Mouse (Mus musculus) cerebellum, postnatal 4 days (tissue): ENCODE results near the gene Pkd1l1.

Experiments used
- DNase-seq, 2 experiments: peaks; one replicate each; pipeline ENCODE4 v3.0.0; 2022; ENCODE audit warnings: low spot score in 2 of 2, mixed read lengths in 1 of 2

Pkd1l1 gene

DNA sequence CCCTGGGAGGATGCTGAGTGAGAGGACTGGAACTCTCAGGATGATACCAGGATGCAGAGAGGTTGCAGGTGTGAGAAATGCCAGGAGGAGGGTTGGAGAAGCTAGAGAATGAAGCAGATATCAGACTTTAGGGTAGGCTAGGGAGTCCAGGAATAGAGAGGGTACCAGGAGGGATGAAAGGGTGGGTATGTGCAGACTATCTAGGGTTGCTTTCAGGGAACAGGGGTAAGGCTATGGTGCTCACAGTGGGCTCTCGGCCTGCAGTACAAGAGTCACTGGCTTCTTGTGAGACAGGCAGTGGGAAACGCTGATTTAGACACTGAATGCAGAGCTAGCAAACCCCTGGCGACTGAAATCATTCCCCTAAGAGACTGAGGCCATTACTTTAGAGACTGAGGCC, at the start of gene Pkd1l1:
Pkd1l1 (minus strand) TSS at position 101 of the 400 bp plus-strand sequence.
- no peak for DNase-seq

DNA sequence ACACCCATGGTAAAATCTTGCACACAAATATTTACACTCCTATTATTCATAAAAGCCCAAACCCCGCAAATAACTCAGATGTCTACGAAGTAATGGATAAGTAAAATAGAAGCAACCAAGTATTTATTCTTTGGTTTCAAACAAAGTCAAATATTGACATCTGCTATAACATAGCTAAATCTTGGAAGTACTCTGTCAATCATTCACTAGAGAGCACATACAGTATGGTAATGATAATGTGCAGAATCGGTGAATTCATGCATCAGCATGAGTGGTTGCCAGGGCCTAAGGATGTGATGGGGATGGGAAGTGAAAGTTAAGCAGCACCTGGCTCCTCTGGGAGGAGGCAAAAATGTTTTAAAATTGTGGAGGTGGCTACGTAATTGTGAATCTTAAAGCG, 47.1 kb upstream of the Pkd1l1 start:
- DNase-seq: no peak

DNA sequence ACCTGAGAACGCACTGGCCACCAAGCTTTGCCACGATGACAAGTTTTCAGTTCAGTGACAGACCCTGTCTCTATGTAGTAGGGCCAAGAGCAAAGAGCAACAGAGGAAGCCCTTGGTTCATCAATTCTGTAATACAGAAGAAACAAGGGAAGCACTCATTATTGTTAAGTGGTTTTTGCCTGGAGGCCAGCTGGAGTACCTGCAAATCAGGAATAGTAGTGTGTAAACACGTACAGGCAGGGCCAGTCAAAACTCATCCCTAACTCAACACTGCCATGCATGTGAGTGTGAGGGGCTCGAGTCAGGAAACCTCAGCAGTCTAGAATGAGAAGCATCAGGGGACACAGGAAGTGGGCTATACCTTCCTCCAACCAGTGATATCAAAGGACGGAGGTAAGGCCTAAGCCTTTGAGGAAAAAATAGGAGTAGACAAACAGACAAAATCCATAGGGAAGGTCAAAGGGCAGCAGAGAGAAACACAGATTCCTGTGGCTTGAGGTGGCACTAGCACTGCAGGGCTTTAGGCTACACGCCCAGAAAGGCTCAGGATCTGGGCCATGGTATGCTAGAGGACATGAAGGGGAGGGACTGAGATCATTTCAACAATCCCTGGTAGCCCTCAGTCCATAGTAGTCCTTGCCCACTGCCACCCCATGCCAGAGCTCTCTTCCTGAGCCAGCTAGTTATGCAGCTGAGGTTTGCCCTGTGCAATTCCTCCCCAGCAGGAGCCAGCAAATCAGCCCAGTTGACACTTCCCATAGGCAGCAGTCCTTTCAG, 45.6 kb upstream of the Pkd1l1 start:
- DNase-seq: no peak

DNA sequence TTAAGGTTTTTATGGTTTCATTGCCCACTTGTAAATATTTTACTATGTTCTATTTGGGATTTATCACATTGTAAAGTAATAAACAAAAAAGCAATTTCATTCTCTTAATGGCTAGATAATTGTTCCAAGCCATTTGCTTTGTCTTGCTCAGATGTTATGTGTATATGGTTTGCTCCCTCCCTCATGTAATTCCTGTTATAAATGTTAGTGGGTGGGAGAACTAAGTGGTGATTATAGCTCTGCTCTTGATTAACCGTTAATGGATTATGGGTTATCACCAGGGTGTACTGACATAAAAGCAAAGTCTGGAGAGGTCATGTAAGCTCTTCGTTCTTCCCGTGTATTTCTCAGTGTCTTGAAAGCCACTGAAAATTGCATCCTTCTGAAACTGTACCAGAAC, 41.7 kb upstream of the Pkd1l1 start:
- DNase-seq: no peak

DNA sequence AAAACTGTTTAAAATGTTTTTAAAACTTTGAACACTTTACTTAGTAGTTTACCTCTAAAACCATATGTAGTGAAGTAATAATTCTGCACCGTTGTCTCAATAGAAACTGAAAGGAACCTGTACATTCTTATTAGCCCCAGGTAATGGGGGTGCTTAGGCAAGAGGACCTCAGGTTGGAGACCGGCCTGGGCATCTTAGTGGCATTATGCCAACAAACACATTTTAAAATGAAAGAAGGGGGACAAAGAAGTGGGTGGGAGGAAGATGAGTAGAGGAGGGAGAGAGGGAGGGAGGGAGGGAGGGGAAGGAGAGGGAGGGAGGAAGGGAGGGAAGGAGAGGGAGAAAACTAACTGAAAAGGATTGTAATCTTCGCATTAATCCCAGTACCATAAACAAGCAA, 38.3 kb upstream of the Pkd1l1 start:
- DNase-seq: no peak

DNA sequence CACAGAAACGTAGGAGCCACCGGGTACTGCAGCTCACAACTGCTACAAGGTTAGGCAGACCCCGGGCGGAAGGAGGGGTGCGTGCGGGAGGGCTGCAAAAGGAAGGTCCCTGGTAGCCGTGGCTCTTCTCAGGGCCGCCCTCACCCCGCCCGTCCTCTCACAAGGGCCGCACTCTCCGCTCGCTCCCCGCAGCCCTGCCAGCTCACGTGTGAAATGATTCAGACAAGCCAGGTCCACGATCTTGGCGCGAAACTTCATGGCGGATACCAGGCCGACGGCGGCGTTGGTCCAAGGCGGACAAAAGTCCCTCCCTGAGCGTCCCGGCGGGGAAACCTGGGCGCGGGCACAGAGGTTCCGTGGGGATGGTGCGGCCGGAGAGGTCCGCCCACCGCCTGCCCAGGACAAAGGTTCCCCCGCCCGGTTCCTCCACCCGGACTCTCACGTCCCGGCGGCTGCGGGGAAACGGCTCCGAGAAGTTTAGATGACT, 37.8 kb upstream of the Pkd1l1 start, which contains the start of gene Hus1:
Hus1 (minus strand) TSS at position 339 of the 487 bp plus-strand sequence.
- peak; percentile 64 to 80 for DNase-seq

DNA sequence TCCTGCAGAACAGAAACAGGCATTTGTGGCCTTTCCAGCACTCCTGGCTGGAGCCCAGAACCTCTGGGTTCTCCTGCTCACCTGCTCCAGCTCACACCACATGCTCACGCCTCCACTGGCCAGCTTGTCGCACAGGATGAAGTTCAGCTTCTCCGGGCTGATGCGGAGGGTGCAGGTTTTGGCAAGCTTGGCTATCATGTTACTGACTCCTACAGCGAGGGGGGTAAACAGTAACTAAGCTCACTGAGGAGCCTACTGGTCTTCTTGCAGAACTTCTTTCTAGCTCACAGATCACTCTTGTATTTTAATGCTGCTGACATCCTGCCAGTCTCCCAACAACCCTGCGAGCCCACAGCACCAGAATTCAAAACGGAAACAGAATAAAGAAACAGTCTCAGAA, 37.4 kb upstream of the Pkd1l1 start:
- no peak for DNase-seq

DNA sequence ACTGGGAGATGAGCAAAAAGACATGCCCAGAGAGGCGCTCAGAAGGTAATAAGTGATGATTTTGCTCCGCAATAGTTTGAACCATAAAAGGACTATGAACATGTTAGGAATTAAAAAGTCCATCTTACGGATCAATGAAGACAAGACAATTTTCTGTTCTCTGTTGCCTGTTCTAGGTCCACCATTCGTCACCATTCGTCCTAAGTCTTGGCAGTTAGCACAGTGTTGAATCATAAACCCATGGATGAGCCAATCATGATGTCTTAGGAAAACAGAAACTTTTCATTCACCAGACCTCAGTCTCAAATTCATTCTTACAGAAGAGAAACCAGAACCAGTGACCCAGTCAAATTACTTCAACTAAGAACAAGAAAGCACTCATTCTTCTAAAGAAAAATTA, 35.7 kb upstream of the Pkd1l1 start:
- DNase-seq: no peak

DNA sequence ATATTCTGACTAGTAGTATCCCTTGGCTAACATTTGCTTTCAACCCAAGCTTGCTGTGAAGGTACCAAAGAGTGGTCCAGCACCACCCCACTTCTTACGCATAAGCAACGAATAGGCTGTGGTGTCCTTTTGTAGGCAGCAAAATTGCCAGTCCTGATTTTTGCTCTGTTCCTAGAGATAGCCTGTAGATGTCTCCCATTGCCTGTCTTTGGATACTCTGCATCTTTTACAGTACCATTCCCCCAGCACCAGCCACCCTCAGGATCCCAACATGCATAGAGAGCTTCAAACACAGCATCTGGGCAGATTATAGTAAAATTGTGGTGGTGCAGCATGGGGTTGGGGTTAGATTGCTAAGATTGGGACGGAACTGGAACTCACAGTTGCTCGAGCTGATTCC, 15.0 kb upstream of the Pkd1l1 start:
- DNase-seq: no peak

DNA sequence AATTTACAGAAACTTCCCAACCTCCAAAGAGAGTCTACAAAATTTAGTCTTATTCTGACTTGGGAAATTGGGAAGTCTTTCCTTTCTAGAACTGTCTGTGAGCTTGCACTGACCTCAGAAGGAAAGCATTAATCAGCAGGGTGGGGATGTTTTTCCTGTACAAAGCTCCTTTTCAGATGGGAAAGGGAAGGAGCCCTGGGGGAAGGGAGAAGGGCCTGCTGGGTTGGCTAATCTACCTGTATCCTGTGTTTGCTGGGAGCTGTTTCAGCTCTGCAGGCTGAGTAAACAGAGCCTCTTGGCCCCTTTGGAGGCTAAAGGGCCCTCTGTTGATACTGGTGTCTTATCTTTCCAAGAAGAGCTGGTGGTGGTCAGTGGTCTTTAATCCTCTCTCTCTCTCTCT, 13.0 kb upstream of the Pkd1l1 start:
- DNase-seq: no peak

DNA sequence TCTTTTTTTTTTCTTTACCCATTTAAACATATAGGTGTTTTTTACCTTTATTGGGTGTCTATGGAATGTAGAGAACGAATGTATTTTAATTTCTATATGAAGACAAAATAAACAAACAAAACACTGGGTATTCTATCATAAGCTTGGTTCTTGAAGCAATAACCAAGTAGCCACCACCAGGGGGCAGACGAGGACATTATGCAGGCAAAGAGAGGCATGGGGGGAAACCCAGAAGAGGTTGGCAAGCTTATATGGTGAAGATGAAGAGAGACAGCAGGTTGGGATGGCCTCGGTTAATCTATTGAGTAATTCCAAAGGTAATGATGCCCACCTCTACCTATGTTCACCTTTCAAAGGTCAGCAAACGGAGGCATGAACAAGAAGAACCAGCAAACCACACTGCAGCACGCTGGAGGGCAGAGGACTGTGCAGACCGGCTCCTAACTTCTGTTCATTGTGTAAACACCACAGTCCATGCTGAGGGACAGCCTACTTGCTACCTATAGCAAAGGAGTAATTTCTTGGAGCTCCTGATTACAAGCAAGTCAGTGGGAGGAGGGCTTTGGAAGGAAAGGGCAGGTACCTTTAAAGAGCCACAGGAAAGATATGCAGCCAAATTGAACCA, 10.3 kb upstream of the Pkd1l1 start:
- peak; percentile 52 to 75 for DNase-seq

DNA sequence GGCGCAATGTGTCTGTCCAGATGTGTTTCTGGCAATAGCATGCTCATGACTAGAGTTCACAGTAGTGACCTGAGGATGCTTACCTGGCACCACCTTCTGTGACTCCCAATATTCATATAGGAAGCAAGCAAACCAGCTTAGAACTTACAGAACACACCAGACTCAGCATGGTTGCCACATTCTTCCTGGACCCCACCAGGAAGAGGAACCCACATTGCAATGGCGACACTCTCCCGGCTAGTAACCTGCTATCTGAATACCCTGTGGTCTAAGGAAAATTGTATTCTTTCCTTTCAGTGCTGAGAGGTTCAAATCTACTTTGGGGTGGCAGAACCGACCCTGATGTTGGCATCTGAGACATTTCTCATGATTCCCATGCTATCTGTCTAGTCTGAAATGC, 5.1 kb upstream of the Pkd1l1 start:
- DNase-seq: no peak

DNA sequence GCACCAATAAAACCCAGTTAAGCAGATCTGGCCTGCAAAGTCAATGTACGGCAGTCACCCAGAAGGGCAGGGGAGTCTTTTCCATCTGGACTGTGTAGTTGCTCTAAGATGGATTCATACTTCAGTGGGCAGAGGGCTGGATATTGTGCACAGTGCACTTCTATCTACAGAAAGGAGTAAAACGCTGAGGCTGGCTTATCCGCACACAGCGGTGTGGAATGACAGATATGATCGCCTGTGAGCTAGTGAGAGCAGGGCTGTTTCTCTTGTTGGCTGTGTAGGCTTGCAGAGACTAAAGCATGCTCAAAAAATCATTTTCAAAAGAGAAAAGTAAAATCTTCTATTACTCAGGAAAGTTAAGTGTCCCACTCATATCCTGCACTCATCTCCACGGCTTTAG, 973 bp downstream of the Pkd1l1 start:
- no peak for DNase-seq

DNA sequence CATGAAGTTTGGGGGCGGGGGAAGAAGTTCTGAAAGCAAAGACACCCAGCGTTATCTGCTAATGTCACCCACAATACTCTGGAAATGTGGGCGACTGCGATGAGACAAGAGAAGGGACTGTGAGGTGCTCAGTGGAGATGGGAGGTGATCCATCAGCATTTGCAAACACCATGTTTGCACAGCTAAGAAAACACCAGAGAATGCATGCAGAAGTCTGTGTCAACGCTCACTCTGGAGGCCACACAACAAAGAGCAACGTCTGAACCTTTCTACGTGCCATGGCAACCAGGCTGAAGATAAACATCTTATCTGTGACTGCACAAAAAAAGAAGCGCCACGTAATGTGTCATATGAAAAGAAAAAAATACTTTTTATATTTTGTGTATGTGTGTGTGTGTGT, 2.6 kb downstream of the Pkd1l1 start:
- DNase-seq: no peak

DNA sequence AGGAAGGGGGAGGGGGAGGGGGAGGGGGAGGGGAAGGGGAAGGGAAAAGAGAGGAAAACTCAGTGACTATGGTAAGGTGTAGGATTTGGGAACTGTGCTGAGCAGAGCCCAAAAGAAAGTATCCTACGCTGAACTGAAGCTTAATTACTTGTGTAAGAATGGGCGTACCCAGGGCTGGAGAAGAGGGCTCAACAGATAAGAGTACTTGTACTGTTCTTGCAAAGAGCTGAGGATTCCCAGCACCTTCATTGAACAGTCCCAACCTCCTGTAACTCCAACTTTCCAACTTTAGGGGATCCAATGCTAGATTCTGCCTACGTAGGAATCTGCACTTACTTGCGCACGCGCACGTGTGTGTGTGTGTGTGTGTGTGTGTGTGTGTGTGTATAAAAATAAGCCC, 5.0 kb downstream of the Pkd1l1 start:
- no peak for DNase-seq

DNA sequence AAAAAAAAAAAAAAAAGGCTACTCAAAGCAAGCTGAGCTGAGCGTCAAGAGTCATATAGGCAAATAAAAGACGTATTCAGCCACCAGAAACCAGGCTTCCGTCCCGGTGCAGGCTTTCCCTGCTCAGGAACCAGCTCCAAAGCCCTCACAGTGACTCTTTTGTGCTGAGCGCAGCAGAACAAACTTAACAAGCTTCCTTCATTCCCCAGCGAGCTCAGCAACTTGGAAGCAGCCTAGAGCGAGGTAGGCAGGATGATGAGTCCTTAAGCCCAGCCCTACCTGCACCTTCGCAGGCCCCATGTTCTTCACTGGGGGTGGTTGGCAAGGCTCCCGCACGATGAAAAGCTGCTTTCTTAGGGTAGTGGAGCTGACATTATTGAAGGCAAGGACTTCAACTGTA, 14.5 kb downstream of the Pkd1l1 start:
- no peak for DNase-seq

DNA sequence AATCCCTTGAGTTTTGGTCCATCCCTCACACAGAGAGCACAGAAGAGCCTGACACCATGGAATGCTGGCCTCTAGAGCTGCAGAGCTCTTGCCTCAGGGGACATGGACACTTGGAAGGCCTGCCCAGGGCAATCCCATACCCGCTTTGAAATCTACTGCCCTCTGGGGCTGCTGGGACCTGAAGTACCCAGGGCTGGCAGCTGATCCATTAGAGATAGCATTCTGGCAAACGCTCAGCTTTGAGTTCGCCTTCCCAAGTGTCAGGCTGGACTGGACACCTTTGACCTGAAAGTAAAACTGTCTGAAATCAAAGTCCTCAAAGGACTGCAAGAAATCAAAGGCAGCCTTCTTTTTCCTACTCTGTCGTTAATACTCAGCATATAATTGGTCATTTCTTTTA, 15.0 kb downstream of the Pkd1l1 start:
- DNase-seq: no peak

DNA sequence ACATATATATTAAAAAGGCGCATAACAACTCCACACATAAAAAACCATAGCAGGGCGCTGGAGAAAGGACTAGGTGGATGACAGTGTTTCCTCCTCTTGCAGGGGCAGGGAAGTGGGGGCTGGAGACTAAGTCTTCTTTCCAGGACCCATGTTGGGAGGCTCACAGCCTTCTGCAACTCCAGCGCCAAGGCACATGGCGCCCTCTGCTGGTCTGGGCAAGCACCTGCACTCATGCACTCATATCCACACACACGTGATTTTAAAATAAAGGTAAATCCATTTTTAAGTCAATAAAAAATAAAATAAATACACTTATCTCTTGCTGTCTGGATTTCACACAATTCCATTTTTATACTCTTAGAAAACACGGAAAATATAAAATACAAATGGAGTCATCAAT, 16.0 kb downstream of the Pkd1l1 start:
- no peak for DNase-seq

DNA sequence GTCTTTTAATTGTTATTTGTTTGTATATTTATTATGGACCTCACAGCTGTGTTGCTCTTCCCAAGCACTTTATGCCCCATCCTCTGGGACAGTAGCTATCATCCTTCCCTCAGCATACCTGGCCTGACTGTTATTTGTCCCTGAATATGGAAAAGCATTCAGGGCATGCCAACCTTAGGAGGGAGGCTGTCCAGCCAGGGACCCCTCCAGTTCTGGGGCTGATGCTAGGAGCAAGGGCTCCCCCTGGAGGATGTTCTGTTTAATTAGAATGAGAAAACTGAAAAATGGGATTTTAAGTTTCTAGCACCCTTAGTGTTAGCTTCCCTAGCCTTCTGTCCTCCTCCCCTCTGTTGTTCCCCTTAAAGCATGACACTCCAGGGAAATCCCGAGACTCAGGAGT, 17.4 kb downstream of the Pkd1l1 start:
- peak in 1 of 2 experiments; percentile 61 for DNase-seq

DNA sequence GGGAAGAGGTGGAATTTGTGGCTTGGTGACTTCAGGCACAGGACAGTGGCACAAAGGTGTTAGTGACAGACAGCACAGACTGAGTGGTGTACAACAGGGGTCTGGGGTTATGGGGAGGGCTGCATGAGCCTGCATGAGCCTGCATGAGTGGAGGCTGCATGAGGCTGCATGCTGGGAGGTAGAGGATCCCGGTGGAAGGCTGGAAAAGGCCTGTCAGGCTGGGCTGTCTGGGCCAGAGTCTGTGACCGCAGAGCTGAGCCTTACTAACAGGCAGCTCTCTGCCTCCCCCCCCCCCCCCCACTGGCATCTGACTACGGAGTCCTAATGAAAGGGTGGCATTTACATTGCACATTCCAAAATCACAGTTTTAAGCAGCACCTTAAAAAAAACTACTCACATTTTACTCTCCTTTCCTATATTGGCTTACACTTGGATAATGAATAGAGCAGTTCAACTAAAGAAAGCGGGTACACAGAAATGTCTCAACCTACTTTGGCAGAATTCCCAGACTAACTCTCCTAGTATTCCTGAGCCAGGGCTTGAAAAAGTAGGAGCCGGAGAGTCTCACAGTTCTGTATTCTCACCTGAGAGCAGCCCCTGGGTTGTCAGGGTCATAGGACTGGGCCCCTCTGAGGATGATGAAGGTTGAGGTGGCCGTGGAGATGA, 23.2 kb downstream of the Pkd1l1 start:
- DNase-seq: no peak

DNA sequence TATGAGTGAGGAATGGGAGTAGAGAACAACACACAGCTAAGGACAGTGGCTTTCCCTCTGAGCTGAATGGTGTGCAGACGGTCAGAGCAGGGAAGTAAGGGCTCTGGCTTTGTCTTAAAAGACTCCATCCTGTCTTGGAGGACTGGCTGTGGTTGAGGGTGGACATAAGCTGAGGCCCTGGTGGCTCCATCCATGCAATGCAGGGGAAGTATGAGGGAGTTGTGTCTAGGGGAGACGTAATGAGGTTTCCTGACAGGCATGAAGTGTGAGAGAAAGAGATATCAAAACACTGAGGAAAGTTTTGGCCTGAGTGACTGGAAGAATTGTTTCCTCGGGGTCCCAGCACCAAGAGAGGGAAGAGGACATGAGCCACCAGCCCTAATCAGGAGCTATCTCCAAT, 24.2 kb downstream of the Pkd1l1 start:
- no peak for DNase-seq

DNA sequence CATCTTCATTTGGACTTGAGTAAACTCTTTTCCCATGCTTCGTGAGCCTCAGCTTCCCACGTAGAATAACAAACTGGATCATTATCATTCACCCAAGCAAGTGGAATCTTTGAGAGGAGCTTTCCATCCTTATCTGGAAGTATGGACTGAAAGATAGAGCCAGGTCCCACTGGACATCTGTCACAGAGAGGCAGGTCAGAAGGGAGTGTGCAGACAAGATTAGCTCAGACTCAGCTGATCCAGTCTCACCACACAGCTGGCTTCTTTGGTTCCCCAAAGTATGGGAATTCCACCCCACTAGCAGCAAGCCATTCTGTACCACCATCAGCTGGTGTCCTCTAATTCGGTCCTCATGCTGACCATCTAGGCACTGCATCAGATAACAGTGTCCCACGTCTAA, 29.0 kb downstream of the Pkd1l1 start:
- DNase-seq: no peak

DNA sequence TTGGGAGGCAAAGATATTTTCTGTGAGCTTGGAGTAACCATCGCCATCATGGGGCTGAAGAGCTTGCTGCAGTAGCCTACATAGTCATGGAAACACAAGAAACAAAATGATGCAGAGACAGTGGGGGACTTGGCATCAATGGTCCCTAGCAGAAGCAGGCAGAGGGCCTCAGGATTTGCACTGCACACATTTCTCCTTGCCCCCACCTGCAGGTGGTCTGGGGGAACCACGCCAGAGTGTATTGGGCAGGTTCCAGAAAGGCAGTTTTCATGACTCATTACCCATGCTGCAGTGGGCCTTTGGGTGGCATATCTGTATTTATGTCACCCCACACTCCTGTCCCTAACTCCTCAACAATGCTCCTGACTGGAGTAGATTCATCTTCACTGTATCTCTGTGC, 30.6 kb downstream of the Pkd1l1 start:
- no peak for DNase-seq
